ENCODE assay signal across 30 mouse cellular contexts in the genomic region with DNA sequence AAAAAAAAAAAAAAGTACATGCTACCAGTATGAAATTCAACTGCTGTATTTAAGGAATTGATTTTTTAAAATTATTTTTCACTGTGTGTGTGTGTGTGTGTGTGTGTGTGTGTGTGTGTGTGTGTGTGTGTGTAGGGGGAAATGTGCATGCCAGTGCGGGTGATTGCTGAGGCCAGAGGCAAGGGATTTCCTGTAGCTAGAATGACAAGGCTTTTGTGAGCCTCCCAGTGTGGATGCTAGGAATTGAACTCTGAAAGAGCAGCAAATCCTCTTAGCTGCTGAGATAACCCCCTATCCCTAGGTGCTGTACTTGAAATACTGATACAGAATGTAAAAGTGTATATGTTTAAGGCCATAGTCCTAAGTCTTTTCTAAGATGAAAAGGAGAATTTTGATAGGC. TPM values are rescaled to one million over a fixed set of nuclear protein-coding genes. Genes with fewer than 3 reads are reported as not detected.
DNase-seq lines count a peak whose midpoint lies in the region; ATAC-seq and TF ChIP-seq lines count a peak whose summit lies in the region.
"Had no signal": no experiment of that assay in that cellular context is flagged by ENCODE, and none has a peak within 500 bp of the region (broad histone marks: within the 10 kb centered on the region; RNA-seq: fewer than 3 reads in every experiment).

No protein-coding gene starts in this region.

- no peak for ATAC-seq in cerebellum, adult (ENCODE audit: insufficient number of reproducible peaks, low FRiP score, low TSS enrichment)
- ATAC-seq in megakaryocyte progenitor cell, adult 5-6 weeks (replicated peaks; ENCODE audit: poor library complexity), result 0 out of 2 replicates have a peak, but pooled peaks have one; percentile 23
- ATAC-seq: CD4-positive, CD25-positive, alpha-beta regulatory T cell, adult 4 months; forebrain, embryonic 14.5 days; intestine, embryonic 16.5 days; midbrain, embryonic 13.5 days had no signal

- H3K27ac ChIP-seq in gastrocnemius, adult 2 months, result peak overlapping the region; percentile 84
- H3K27ac ChIP-seq: embryonic facial prominence, embryonic 15.5 days; heart, embryonic 10.5 days; hindbrain, embryonic 10.5 days; hindbrain, postnatal 0 days; left cerebral cortex, adult 2 months; liver, embryonic 13.5 days; midbrain, embryonic 13.5 days; stomach, postnatal 0 days had no signal

- TF ChIP-seq CTCF in gastrocnemius, adult 2 months (IDR thresholded peaks at IDR 0.05), result no peak

- no peak overlapping the region for H3K4me3 ChIP-seq in gastrocnemius, adult 2 months
- H3K4me3 ChIP-seq: embryonic facial prominence, embryonic 15.5 days; heart, embryonic 10.5 days; hindbrain, embryonic 10.5 days; left cerebral cortex, adult 2 months; liver, embryonic 13.5 days; midbrain, embryonic 13.5 days had no signal

- peak; percentile 21 for DNase-seq in cerebellum, adult 11-12 months
- DNase-seq in gastrocnemius, adult 2 months, result peak; percentile 21
- no peak for DNase-seq in gastrocnemius, adult 18-20 months (ENCODE audit: low spot score)
- peak; percentile 12 to 22 for DNase-seq in cerebellum, postnatal 10 days
- DNase-seq in heart, postnatal 4 days, result no peak
- no peak for DNase-seq in layer of hippocampus, adult 18-20 months (ENCODE audit: low spot score in 2 of 2)
- DNase-seq: adrenal gland, postnatal 25 days; gastrocnemius, postnatal 10 days; kidney, adult 9 months; kidney, postnatal 36 days; layer of hippocampus, adult 9-11 months; liver, embryonic 13.5 days; lung, adult 2 months; lung, postnatal 14 days; right cerebral cortex, postnatal 14 days had no signal

- intact Hi-C loops in gastrocnemius, adult 2 months (cut with DNase I), result no loop called here

RNA-seq across cellular contexts. Expression of gene 1700019A02Rik, which starts 38.6 kb away (rescaled TPM):
- total RNA-seq in gastrocnemius, adult 2 months (2021), result not detected
- total RNA-seq in gastrocnemius, adult 18-20 months (2021), result not detected
- total RNA-seq in megakaryocyte progenitor cell, adult 5-6 weeks (2015), result not detected in 2 replicates
- not detected in 2 replicates for total RNA-seq in megakaryocyte progenitor cell, adult 5-6 weeks (2017)
- total RNA-seq in heart, postnatal 4 days (2021), result not detected
- total RNA-seq in layer of hippocampus, adult 18-20 months (2021), result under 1 TPM in 1 of 2 experiments, not detected in 1; 0.62 TPM
- total RNA-seq: adrenal gland, postnatal 25 days; gastrocnemius, postnatal 10 days; granulocyte monocyte progenitor cell, adult 5-6 weeks; hindbrain, postnatal 0 days; left cerebral cortex, adult 2 months; left cerebral cortex, postnatal 36 days; megakaryocyte, adult 5-6 weeks had no signal

Comparison
In these comparisons a context has a peak if more than half of its experiments do, and no peak if none do; other contexts are left out.
1. DNase-seq: peak in cerebellum, adult 11-12 months (single experiment), gastrocnemius, adult 2 months (single experiment) and cerebellum, postnatal 10 days (2 of 2); none in gastrocnemius, adult 18-20 months (single experiment), heart, postnatal 4 days (single experiment) and layer of hippocampus, adult 18-20 months (0 of 2).